Mouse (Mus musculus): ENCODE data around the gene Il21r. TPM values are rescaled to one million over a fixed set of nuclear protein-coding genes. Genes with fewer than 3 reads are reported as not detected.
A peak's percentile ranks its signal among the peaks of the same experiment; 100 is the strongest.

Il21r gene
- total RNA-seq, 2 experiments from 2014 or later, result 0.40 to 0.74 TPM

DNA sequence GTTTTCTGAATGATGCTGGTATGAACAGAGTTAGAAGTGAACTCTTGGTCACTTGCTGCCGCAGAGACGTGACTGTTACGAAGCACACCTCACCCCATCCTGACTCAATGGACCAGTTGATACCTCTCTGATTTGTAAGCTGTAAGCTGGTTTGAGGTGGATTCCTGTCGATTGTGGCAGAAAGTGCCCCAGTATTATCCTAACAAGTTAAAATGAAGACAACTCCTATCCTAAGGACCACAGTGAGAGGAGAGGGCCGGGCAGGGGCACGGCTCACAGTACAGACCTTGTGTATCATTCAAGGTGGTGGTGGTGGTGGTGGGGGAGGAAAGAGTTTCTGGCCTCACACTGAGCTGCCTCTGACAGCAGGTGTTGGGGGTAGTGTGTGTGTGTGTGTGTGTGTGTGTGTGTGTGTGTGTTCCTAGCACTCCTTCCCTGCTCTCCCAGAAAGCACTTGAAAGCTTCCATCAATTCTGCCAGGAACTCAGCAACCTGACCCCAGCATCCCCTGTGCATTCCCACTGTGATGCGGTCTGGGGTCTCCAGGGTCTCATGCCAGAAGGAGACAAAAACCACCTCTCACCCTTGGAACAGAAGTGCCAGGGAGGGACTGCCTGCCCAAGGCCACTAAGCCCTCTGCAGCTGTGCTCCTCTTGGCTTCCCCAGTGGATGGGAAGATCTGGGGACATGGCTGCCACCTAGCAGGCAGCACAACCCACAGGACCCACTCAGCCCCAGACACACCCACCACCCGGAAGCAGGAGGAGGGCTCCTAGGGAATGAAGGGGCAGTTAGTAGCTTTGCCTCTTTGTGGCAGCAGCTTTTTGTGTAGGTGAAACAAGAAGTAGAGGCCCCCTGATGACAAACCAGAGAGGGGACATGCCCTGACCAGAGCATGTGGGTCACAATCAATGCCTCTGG lies 34.3 kb downstream of the Il21r start:
- DNase-seq (ENCODE audit: low spot score in 2 of 2), result no peak

DNA sequence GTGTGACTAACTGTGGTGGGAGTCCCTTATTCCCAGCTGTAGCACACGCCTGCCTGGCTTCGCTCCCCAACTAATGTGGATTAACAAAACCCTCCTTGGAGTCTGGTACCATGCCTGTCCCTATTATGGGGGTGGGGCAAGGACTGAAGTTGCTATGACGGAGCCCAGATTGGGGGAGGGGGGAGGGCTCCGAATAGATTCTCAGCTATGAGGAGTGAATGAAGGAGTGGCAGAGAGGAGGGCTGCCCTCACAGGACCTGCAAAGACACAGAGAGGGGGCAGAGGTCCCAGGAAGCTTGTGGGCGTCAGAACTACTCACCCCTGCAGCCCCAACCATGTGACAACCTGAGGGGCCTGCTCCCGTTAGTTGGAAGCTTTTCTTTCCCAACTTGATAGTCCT lies 35.1 kb downstream of the Il21r start:
- no peak for DNase-seq (ENCODE audit: low spot score in 2 of 2)

DNA sequence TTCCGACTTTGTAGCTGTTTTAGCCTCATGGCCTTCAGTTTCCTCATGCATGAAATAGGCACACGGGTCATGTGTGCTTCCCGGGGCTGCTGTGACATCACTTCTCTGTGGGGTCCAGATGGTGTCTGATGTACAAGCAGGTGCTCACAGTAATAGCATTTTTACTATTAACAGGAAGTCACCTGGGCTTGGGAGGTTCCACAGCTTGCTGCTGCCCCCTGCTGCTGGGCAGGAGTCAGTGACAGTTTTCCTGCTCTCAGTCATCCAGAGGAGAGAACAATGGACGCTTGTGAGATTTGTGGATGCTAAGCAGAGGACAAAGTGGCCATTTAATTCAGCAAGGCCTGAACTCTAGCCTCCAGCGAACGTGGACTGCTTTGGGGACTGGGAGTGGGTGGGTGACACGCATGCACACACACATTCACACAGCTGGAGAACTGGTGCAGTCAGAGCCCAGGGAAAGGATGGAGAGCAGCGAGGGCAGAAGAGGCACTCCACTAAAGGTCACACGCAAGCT lies 35.7 kb downstream of the Il21r start:
- DNase-seq (ENCODE audit: low spot score in 2 of 2), result peak; percentile 52 to 68

DNA sequence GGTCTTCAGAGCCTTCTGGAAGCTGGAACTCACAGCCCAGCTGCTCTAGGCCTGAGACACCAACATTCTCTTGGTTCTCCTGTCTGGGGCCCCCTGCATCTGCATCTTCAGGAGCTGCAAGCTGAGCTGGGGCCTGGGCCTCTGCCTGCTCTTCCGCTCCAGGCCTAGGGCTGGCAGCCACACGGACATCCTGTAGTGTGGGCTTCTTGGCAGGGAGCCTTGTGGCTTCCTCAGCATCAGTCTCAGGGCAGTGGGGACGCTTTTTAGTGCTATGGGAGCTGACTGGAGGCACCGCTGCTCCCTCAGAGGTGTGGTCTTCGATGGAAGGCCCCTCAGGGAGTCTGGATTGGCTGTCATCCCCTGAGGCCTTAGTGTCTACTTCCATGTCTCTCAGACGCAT lies 40.7 kb downstream of the Il21r start:
- no peak for DNase-seq (ENCODE audit: low spot score in 2 of 2)

DNA sequence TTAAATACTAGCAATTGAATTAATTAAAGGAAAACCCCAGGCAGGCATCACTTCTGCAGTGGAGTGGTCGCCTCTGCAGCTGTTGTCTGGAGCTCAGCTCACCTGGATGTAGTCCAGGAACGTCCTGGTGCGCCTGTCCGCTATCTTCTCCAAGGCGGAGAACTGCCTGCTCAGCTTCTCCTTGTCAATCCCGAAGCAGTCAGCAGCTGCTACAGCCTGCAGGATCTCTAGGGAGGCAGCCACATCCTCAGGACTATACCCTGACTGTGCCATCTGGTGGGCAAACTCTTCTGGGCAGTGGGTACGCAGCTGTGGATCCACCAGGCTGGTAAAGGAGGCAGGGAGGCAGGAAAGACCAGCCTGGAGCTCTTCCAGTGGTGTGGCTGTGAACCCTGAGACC lies 42.2 kb downstream of the Il21r start:
- no peak for DNase-seq (ENCODE audit: low spot score in 2 of 2)

DNA sequence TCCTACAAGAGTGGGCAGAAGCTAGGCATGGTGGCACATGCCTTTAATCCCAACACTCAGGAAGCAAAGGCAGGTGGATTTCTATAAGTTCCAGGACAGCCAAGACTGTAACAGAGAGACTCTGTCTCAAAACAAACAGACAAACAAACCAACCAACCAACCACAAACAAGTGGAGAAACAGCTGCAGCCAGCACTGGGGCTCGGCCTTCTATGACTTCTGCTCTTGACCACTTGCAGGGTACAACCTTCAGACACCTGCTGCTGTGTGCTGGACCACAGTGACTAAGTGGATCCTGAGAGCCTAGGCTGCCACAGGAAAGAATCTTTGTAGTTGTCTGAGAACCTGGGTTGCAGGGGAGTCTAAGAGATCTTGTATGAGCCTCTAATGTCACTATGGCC lies 45.8 kb downstream of the Il21r start:
- DNase-seq (ENCODE audit: low spot score in 2 of 2), result no peak

DNA sequence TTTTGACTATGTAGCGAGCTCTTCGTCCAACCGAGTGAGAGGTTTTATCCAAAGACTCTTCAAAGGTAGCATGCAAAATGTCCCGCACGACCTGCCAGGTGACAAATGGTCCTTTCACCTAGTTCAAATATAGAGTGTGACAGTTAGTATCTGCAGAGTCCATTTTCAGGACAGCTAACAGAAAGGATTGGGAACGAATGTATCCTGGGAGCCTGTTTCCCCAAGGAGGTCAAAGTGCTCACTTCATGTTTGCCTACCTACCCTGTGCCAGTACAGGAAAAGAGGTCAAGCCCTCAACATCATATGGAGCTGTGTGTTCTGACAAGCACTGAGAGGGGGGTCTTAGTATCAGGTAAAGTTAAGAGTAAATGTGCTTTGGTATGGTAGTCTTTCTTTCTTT lies 54.3 kb downstream of the Il21r start:
- no peak for DNase-seq (ENCODE audit: low spot score in 2 of 2)

DNA sequence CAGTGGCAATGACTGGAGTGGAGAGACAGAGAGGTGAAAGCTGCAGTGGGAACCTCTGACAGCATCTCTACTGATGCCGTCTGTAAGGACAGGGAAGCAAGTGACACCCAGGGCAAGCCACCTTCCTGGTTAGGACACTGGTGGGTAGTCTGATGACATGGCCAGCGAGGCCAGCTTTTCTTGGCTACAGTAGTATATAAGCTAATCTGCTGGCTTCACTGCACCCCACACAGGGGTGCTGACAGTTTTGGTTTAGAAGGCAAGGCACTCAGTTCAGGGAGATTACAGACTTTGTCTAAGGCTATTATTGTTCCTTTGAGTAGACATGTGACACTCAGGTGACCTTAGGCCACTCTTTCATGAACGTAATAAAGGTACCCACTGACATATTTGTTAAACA lies 60.4 kb downstream of the Il21r start:
- no peak for DNase-seq (ENCODE audit: low spot score in 2 of 2)

DNA sequence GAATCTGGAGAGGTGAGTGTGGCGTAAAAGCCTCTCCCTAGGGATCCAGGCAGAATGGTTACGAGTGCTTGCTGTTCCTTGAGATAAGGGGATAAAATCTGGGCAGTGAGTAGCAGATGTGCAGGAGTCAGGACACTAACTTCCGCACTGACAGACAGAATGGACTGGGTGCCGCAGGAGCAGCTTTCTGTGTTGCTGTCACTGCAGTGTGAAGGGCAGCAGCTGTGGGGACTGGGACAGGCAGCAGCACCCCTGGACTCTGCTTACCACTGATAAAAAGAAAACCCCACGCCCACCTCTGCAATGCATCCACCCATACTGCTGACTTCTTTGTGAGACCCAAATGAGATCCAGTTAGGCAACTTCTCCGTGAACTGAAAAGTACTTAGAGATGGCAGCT lies 67.6 kb downstream of the Il21r start:
- DNase-seq (ENCODE audit: low spot score in 2 of 2), result no peak

DNA sequence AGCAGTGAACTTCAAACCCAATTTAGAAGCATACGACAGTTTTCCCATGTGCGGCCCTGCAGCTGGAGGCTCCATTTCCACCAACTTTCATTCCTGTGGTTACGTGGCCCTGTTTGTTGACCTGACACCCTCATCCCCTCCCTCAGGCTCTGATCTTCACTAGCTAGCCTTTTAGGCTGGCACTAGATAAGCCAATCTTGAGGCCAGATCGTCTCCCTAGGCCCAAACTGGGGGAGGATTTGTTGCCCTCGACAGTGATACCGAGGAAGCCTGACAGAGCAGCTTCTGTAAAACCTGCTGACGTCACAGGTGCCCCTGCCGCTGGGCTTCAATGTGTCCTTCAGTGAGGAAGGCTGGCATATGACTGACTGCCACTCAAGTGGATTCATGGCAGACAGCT lies 68.2 kb downstream of the Il21r start:
- no peak for DNase-seq (ENCODE audit: low spot score in 2 of 2)

DNA sequence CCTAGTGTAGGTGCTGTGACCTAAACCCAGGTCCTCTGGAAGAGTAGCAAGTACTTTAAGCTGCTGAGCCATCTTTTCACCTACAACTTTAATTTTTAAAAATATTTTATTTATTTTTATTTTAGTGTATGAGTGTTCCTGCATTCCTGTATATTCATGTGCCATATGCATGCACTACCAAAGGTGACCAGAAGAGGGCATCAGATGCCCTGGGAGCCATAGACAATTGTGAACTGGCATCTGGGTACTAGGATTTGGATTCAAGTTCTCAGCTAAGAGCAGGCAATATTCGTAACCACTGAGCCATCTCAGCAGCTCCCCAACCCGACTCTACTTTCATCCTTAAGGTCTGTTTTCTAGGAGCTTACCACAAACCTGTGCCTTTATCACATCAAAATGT lies 71.7 kb downstream of the Il21r start:
- DNase-seq (ENCODE audit: low spot score in 2 of 2), result peak; percentile 49 to 62

DNA sequence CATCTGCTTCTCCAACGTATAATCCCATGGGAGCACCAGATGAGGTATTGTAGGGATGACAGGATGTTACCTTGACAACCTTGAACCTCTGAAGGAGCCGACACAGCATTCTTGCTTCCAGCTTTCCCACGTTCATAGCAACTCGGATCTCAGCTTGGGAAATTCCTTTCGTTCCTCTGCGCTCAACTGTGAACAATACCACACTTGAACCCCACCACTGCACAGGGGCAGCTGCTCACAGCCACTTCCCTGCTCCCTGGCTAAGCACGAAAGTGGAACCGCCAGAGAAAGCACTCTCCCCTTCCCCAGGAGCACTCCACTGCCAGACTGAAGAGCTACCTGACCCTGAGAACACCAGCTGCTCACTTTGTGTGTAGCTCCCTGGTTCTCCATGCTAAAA lies 75.5 kb downstream of the Il21r start:
- no peak for DNase-seq (ENCODE audit: low spot score in 2 of 2)

DNA sequence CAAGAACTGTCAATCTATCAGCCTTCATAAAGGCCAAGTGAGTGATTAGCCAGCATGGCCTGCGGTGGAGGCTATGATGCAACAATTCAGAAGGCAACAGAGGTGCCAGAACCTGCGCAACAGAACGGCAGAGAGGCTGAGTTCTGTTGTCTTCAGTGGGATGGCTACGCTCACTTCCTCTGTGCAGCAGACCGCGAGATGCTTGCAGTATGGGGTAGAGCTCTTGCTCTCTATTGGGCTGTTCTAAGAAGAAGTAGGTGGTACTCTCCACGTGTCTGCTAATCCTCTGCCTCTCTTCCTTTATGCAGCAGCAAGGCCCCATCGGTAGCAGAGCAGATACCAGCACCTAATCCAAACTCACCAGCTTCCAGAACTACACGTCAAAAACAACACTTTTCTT lies 76.7 kb downstream of the Il21r start:
- DNase-seq (ENCODE audit: low spot score in 2 of 2), result no peak

Other genes with a start within 250 kb of the Il21r start
- 1 to 10 TPM; 2.6 to 4.1 TPM for gene Kdm8, start 158.8 kb upstream of the Il21r start, total RNA-seq (2021)
- 10 to 100 TPM; 28.7 to 36.5 TPM for gene Nsmce1, start 111.8 kb upstream of the Il21r start, total RNA-seq (2021)
- gene Il4ra, start 51.3 kb upstream of the Il21r start, total RNA-seq (2021), result 100 to 1,000 TPM in 1 of 2 experiments, 10 to 100 TPM in 1; 39.6 to 199 TPM
- gene Gtf3c1, start 104.4 kb downstream of the Il21r start, total RNA-seq (2021), result 10 to 100 TPM; 51.1 to 67.4 TPM
- 10 to 100 TPM; 18.1 to 25.4 TPM for gene D430042O09Rik, start 104.5 kb downstream of the Il21r start, total RNA-seq (2021)

All from adrenal gland, adult 18-20 months (tissue).